Mouse (Mus musculus) liver, adult (tissue): ENCODE results near the gene Mrpl38.

Experiments used
- GATA4 ChIP-seq: IDR thresholded peaks from 2 replicates; pipeline ENCODE4 v1.6.1; 2014; ENCODE audit warnings: mild to moderate bottlenecking, low read length; ENCODE audit not compliant: insufficient replicate concordance

Gene Mrpl38

GRCm38 (mm10) chr11:116138468-116139138 is at the start of gene Mrpl38:
Gene Mrpl38, minus strand, starts transcription at chr11:116138868.
- TF ChIP-seq GATA4: no peak; the same call in 1 of the 2 replicates

DNA sequence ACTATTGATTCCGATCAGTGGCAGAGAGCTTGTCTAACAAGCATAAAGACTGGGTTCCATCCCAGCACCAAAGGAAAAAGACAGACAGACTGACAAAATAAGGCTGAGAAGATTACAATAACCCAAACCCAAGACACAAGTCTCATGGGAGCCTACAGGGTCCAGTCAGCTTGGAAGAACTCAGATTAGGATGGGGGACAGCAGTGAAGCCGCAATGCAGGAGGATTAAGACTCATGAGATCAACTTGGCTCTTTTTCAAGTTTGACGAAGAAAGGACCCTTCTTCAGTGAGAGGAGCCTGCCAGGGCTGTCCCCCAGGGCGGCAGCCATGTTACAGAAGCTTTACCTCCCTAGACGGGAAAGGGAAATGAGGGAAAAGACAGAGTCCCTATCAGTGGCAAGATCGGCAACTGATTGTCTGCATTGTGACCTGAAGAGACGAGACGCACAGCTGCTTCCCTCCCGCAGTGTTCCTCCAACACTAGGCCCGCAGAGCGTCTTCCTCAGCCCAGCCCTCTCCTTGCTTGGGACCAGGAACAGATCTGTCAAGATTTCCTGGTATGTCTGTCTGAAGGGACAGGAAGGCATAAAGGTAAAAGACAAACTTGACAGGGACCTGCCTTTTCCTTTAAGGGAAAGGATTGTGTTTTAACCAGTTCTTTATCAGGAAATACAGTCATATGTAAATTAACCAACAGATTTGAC is 48.7 kb upstream of the Mrpl38 start:
- no peak for TF ChIP-seq GATA4

GRCm38 (mm10) chr11:116186360-116186759 is 47.7 kb upstream of the Mrpl38 start:
- TF ChIP-seq GATA4: no peak

DNA sequence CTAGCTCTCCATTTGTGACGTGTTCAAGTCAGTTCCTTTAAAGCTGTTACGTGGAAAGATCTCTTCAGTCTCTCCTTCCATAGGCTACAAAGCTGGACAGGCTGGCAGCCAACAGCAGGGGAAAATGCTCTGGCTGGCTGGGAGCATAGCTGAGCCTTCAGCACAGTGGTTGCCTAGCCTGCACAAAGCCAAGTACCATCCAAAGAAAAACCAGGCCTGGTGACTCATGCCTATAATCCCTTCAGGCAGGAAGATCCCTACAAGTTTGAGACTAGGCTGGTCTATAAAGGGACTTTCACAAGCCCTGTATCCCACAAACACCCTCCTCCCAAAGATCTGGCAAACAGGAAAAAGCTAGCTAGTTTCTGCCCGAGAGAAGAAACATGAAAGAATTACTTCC is 47.2 kb upstream of the Mrpl38 start:
- no peak for TF ChIP-seq GATA4

DNA sequence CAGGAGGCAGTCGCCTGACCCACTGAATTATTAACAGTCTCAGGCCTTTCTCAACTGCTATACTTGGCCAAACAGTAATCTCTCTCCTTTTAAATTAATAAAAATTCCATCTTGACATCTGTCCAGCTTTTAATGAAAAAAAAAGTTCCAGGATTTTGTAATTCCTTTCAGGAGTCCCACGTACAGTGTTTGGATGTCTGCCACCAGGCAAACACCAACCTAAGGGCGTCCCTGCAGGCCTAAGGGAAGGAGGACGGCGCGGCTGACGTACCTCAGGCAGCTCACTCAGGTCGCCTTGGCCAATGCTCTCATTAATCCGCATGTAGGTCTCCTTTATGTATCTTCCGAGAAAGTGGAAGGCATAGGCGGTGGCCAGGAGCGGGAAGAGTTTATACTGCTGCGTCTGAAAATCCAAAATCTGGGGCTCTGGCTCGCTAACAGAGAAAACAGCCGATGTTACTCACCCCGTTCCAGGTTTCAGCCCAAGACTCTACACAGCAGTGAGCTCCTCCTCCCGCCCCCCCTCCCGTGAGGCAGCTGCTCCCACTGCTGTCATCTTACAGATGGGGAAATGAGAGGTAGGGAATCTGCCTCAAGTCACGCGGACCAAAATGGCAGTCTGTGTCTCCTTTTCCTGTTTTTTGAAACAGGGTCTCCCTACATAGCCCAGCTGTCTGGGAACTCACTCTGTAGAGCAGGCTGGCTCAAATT is 39.9 kb upstream of the Mrpl38 start:
- no peak for TF ChIP-seq GATA4

DNA sequence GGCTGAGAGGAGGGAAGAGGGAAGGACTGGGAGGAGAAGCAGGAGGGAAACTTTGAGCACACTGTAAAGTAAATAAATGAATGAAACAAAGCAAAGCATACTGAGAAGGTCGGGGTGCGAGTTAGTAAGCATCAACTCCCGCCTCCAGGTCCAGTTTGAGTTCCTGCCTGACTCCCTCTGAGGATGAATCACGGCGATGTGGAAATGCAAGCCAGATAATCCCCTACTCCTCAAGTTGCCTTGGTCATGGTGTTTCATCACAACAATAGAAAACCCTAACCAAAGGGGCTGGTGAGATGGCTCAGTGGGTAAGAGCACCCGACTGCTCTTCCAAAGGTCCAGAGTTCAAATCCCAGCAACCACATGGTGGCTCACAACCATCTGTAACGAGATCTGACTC is 37.3 kb upstream of the Mrpl38 start:
- no peak for TF ChIP-seq GATA4

DNA sequence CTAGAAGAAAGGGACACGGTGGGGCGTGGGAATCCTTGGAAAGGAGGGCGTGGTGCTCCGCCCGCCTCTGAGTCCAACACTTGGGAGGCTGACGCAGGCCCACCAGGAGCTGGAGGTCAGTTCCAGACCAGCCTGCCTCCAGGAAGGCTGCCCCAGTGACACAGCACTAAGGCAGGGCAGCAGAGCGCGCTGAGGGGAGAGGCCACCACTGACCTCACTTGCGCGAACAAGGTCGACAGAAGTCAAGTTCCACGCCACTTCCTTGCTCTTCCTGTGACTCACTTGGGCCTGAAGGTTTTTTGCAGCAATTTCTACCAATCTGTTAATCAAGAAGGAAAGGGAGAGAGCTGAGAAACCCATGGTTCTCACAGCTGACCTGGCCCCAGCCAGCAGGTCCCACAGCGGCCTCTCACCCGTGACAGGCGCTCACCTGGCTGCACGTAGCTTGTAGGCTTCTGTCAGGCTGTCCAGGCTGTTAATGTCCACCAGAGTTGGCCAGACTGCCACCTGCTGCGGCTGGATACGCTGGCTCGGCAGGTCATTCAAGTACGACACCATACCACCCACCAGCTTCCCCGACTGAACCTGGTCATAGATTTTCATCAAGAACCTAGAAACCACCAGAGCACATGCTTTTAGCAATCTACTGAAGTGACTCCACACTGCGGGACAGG is 36.2 kb upstream of the Mrpl38 start:
- no peak for TF ChIP-seq GATA4

GRCm38 (mm10) chr11:116171959-116172358 is 33.3 kb upstream of the Mrpl38 start:
- TF ChIP-seq GATA4: no peak

GRCm38 (mm10) chr11:116170003-116170800 is 31.5 kb upstream of the Mrpl38 start:
- TF ChIP-seq GATA4: no peak

DNA sequence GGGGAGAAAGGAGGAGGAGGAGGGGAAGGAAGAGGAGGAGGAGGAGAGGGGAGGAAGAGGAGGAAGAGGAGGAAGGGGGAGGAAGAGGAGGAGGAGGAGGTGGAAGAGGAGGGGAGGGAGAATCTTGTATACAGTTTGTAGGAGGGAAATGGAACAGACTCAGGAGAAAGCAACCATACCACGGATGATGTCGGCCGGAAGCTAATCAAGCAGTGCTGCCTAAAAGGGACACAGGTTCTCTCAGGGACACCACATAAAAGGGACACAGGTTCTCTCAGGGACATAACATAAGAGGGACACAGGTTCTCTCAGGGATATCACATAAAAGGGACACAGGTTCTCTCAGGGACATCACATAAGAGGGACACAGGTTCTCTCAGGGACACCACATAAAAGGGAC is 30.5 kb upstream of the Mrpl38 start:
- no peak for TF ChIP-seq GATA4

DNA sequence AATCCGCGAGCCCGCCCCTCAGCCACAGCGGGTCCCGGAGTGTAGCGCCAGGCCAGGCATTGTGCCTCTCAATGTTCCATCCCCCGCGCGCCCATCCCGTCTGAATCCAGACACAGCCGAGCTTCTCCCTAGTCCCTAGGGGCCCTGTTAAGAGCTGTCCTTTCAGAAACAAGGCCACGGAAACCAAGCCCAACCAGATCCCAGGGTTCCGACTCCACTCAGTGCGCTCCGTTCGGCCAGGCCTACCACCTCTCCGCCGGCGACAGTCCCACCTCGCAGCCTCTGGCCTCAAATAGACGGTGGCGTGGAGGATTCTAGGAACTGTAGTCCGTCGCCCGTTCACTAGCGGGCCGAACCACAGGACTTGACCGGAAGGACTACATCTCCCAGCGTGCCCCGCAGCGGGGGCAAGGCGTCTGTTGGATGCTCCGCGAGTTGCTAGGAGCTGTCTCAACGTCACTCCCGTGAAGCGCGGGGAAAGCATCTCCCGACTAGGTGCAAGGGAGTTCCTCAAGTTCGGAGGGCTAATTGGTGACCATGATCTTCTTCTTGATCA is 29.3 kb upstream of the Mrpl38 start, which contains the start of gene Fbf1:
Gene Fbf1 (minus strand): TSS at position 283 of the 556 bp plus-strand sequence.
- no peak; the same call in 1 of the 2 replicates for TF ChIP-seq GATA4

DNA sequence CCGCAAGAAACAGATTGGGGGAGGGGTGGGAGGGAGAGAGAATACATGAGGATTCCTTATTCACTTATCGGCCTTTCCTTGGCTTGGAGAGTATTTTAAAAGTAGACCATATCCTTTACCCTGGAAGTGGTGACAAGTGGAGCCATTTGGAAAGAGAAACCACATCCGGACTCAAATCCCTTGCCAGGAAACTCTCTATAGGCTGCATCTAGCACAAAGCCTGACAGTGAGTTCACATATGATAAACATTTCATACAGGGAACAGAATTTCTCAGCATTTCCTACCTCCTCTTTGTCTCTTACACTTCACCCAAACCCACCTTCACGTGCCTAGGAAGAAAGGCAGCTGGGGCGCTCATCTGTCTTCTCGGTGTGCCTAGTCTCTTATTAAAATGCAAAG is 28.6 kb upstream of the Mrpl38 start:
- no peak for TF ChIP-seq GATA4

- no peak for TF ChIP-seq GATA4
Observed at GRCm38 (mm10) chr11:116163002-116163401, 24.3 kb upstream of the Mrpl38 start.

GRCm38 (mm10) chr11:116162146-116162545 is 23.5 kb upstream of the Mrpl38 start:
- TF ChIP-seq GATA4: no peak

- no peak for TF ChIP-seq GATA4
Observed at GRCm38 (mm10) chr11:116161312-116161711, 22.6 kb upstream of the Mrpl38 start.

GRCm38 (mm10) chr11:116150960-116151359 is 12.3 kb upstream of the Mrpl38 start:
- no peak for TF ChIP-seq GATA4
